Mouse (Mus musculus): ENCODE results near the gene Ucn2.

Ucn2 gene

GRCm38 (mm10) chr9:109031686-109032085 lies 45.9 kb downstream of the Ucn2 start:
- DNase-seq, result peak in 1 of 2 experiments; percentile 1

DNA sequence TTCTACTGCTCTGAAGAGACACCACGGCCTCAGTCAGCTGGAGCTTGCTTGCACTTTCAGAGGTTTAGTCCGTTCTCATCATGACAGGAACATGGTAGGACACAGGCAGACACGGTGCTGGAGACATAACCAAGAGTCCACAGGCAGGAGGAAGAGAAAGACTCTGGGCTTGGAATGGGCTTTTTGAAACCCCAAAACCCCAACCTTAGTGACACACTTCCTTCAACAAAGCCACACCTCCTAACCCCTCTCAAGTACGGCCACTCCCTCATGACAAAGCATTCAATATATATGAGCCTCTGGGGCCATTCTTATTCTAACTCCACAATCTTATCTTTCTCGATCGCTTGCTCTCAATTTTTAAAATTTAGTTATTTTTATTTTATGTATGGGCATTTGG lies 46.6 kb downstream of the Ucn2 start:
- DNase-seq, result peak in 1 of 2 experiments; percentile 0

Measured in kidney, postnatal 25 days (tissue).